ENCODE assay signal across 16 mouse cellular contexts in the genomic region with DNA sequence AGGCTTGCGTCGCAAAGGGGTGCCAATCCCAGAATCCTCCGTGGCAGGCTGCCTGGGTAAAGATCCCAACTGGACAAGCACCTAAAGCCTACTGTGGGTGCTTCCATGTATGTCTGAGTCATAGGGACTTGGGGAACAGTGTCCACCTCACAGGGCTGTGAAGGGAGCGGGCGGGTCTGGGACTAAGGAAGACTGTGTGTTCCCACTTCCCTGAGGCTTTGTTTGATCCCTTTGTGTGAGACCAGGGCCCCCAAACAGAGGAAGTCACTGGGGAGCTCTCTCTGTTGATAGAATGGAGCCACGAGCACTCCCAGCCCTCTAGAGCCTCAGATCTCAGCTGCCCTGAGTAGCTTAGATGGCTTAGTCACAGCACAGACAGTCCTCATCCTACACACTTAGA. TPM values are rescaled to one million over a fixed set of nuclear protein-coding genes. Genes with fewer than 3 reads are reported as not detected.
DNase-seq lines count a peak whose midpoint lies in the region; ATAC-seq and TF ChIP-seq lines count a peak whose summit lies in the region.
"Had no signal": no experiment of that assay in that cellular context is flagged by ENCODE, and none has a peak within 500 bp of the region (broad histone marks: within the 10 kb centered on the region; RNA-seq: fewer than 3 reads in every experiment).

No protein-coding gene starts in this region.

- no peak for DNase-seq in heart, postnatal 25 days (ENCODE audit: low spot score)
- DNase-seq in kidney, postnatal 0 days (ENCODE audit: low spot score) = no peak
- no peak for DNase-seq in adipocyte (ENCODE audit: low spot score)
- DNase-seq: adrenal gland, adult 8-10 months; cerebellum, adult 2 months; kidney, postnatal 14 days; layer of hippocampus, adult 9-11 months; right cerebral cortex, postnatal 14 days; thymus, postnatal 4 days had no signal

- H3K36me3 ChIP-seq in heart, embryonic 12.5 days = peaks cover 25% of the 10 kb centered on the region; the same call in 1 of the 2 replicates
- peaks cover 12% of the 10 kb centered on the region; the same call in 1 of the 2 replicates for H3K36me3 ChIP-seq in kidney, postnatal 0 days (ENCODE audit: insufficient read depth, low read length)
- H3K36me3 ChIP-seq in kidney, embryonic 14.5 days (ENCODE audit: control insufficient read depth, insufficient read depth, low read length) = peaks cover 13% of the 10 kb centered on the region
- peaks cover 4% of the 10 kb centered on the region; the same call in 1 of the 2 replicates for H3K36me3 ChIP-seq in heart, embryonic 16.5 days (ENCODE audit: control insufficient read depth, insufficient read depth)
- no peaks in the 10 kb centered on the region for H3K36me3 ChIP-seq in neural tube, embryonic 13.5 days
- H3K36me3 ChIP-seq: embryonic facial prominence, embryonic 15.5 days had no signal

- no peaks in the 10 kb centered on the region for H3K27me3 ChIP-seq in heart, embryonic 12.5 days (replicated peaks)
- no peaks in the 10 kb centered on the region for H3K27me3 ChIP-seq in kidney, postnatal 0 days (ENCODE audit: insufficient read depth, low read length)
- no peaks in the 10 kb centered on the region for H3K27me3 ChIP-seq in kidney, embryonic 14.5 days (ENCODE audit: control insufficient read depth, insufficient read depth, low read length)
- H3K27me3 ChIP-seq in heart, embryonic 16.5 days (ENCODE audit: control insufficient read depth, insufficient read depth, low read length) = no peaks in the 10 kb centered on the region
- peaks cover 52% of the 10 kb centered on the region for H3K27me3 ChIP-seq in neural tube, embryonic 13.5 days
- H3K27me3 ChIP-seq: embryonic facial prominence, embryonic 15.5 days had no signal

- H3K9me3 ChIP-seq in heart, embryonic 12.5 days (replicated peaks) = no peaks in the 10 kb centered on the region
- no peaks in the 10 kb centered on the region for H3K9me3 ChIP-seq in kidney, postnatal 0 days (replicated peaks; ENCODE audit: low read length)
- H3K9me3 ChIP-seq in kidney, embryonic 14.5 days (ENCODE audit: control insufficient read depth, low read length) = no peaks in the 10 kb centered on the region
- no peaks in the 10 kb centered on the region for H3K9me3 ChIP-seq in heart, embryonic 16.5 days (replicated peaks; ENCODE audit: control insufficient read depth, low read length)
- H3K9me3 ChIP-seq in neural tube, embryonic 13.5 days = no peaks in the 10 kb centered on the region
- H3K9me3 ChIP-seq: embryonic facial prominence, embryonic 15.5 days; limb, embryonic 13.5 days had no signal

- peak overlapping the region; percentile 95 for H3K4me2 ChIP-seq in heart, embryonic 12.5 days
- H3K4me2 ChIP-seq in kidney, postnatal 0 days (ENCODE audit: low read length) = 0 out of 2 replicates have a peak overlapping the region, but pooled peaks have one; percentile 76
- no peak overlapping the region for H3K4me2 ChIP-seq in kidney, embryonic 14.5 days (replicated peaks; ENCODE audit: low read depth, low read length)
- peak overlapping the region; percentile 83 for H3K4me2 ChIP-seq in heart, embryonic 16.5 days (ENCODE audit: low read depth, low read length)
- peak overlapping the region; percentile 80 for H3K4me2 ChIP-seq in neural tube, embryonic 13.5 days

- ATAC-seq in heart, embryonic 12.5 days (ENCODE audit: insufficient number of reproducible peaks, low FRiP score) = no peak
- ATAC-seq in kidney, postnatal 0 days (replicated peaks; ENCODE audit: low FRiP score, low read depth) = no peak
- no peak for ATAC-seq in kidney, embryonic 14.5 days (ENCODE audit: low FRiP score, low TSS enrichment)
- no peak for ATAC-seq in heart, embryonic 16.5 days (replicated peaks; ENCODE audit: extremely low read depth, insufficient read depth, low FRiP score)
- ATAC-seq in neural tube, embryonic 13.5 days (ENCODE audit: low read depth) = no peak
- ATAC-seq: forebrain, embryonic 14.5 days had no signal

- intact Hi-C loops in heart, postnatal 25 days (cut with DNase I) = loop anchor here (5.0 to 10.0 kb wide), 2 partner anchors 46 to 239 kb away; a partner anchor contains a TSS

- TF ChIP-seq CTCF in kidney, postnatal 0 days (IDR thresholded peaks at IDR 0.05; ENCODE audit: low read depth) = no peak

- H3K9ac ChIP-seq in heart, embryonic 12.5 days = no peak overlapping the region
- H3K9ac ChIP-seq in kidney, postnatal 0 days (ENCODE audit: low read depth, low read length) = no peak overlapping the region
- no peak overlapping the region for H3K9ac ChIP-seq in kidney, embryonic 14.5 days (ENCODE audit: low read depth, low read length)
- H3K9ac ChIP-seq in heart, embryonic 16.5 days (ENCODE audit: low read length) = 0 out of 2 replicates have a peak overlapping the region, but pooled peaks have one; percentile 1
- no peak overlapping the region for H3K9ac ChIP-seq in neural tube, embryonic 13.5 days
- H3K9ac ChIP-seq: embryonic facial prominence, embryonic 15.5 days; limb, embryonic 13.5 days had no signal

- WGBS in heart, embryonic 12.5 days = 79% methylated on average over 6 of the region's 6 CpGs
- 78% methylated on average over 6 of the region's 6 CpGs for WGBS in kidney, postnatal 0 days
- WGBS in kidney, embryonic 14.5 days = 87% methylated on average over 6 of the region's 6 CpGs
- WGBS in heart, embryonic 16.5 days = 73% methylated on average over 6 of the region's 6 CpGs
- 63% methylated on average over 6 of the region's 6 CpGs for WGBS in neural tube, embryonic 13.5 days

- H3K4me3 ChIP-seq in heart, embryonic 12.5 days = 0 out of 2 replicates have a peak overlapping the region, but pooled peaks have one; percentile 93
- no peak overlapping the region for H3K4me3 ChIP-seq in kidney, postnatal 0 days (replicated peaks; ENCODE audit: low read depth, low read length)
- no peak overlapping the region for H3K4me3 ChIP-seq in kidney, embryonic 14.5 days (ENCODE audit: low read length)
- H3K4me3 ChIP-seq in heart, embryonic 16.5 days (ENCODE audit: low read length) = no peak overlapping the region
- H3K4me3 ChIP-seq in neural tube, embryonic 13.5 days = no peak overlapping the region
- H3K4me3 ChIP-seq: embryonic facial prominence, embryonic 15.5 days; limb, embryonic 13.5 days had no signal

- no peak overlapping the region for H3K27ac ChIP-seq in heart, embryonic 12.5 days (ENCODE audit: poor library complexity, severe bottlenecking)
- no peak overlapping the region for H3K27ac ChIP-seq in kidney, postnatal 0 days
- H3K27ac ChIP-seq in kidney, embryonic 14.5 days (ENCODE audit: low read depth, low read length) = no peak overlapping the region
- peak overlapping the region; percentile 20; the same call in 1 of the 2 replicates for H3K27ac ChIP-seq in heart, embryonic 16.5 days (ENCODE audit: low read length)
- 0 out of 2 replicates have a peak overlapping the region, but pooled peaks have one; percentile 23 for H3K27ac ChIP-seq in neural tube, embryonic 13.5 days (replicated peaks)
- H3K27ac ChIP-seq: embryonic facial prominence, embryonic 15.5 days; limb, embryonic 13.5 days had no signal

- peaks cover 57% of the 10 kb centered on the region for H3K4me1 ChIP-seq in heart, embryonic 12.5 days (replicated peaks)
- H3K4me1 ChIP-seq in kidney, postnatal 0 days (replicated peaks; ENCODE audit: insufficient read depth, low read length) = peaks cover 38% of the 10 kb centered on the region
- H3K4me1 ChIP-seq in kidney, embryonic 14.5 days (ENCODE audit: control insufficient read depth, insufficient read depth, low read length) = peaks cover 16% of the 10 kb centered on the region
- peaks cover 24% of the 10 kb centered on the region for H3K4me1 ChIP-seq in heart, embryonic 16.5 days (ENCODE audit: control insufficient read depth, insufficient read depth, low read length)
- peaks cover 37% of the 10 kb centered on the region for H3K4me1 ChIP-seq in neural tube, embryonic 13.5 days (replicated peaks)

RNA-seq across cellular contexts. Expression of a gene that starts 3.5 kb away (rescaled TPM):
- 240 and 249 TPM in 2 replicates for polyA plus RNA-seq in heart, embryonic 12.5 days (2016; fragmentation: Nextera tagmentation; extraction: Ambion mirVana)
- total RNA-seq in heart, postnatal 25 days (2021) = 100 to 1,000 TPM; 537 to 622 TPM
- polyA plus RNA-seq in kidney, postnatal 0 days (2015; fragmentation: Nextera tagmentation; extraction: Ambion mirVana) = 305 and 310 TPM in 2 replicates
- polyA plus RNA-seq in kidney, embryonic 14.5 days (2014; fragmentation: Nextera tagmentation; extraction: Ambion mirVana) = 169 and 322 TPM in 2 replicates
- polyA plus RNA-seq in heart, embryonic 16.5 days (2015; fragmentation: Nextera tagmentation; extraction: Ambion mirVana) = 213 and 274 TPM in 2 replicates
- polyA plus RNA-seq in neural tube, embryonic 13.5 days (2015; fragmentation: Nextera tagmentation; extraction: Ambion mirVana) = 101 and 108 TPM in 2 replicates

RNA-seq across cellular contexts. Expression of a gene that starts 3.5 kb away (rescaled TPM):
- 117 and 129 TPM in 2 replicates for polyA plus RNA-seq in heart, embryonic 12.5 days (2016; fragmentation: Nextera tagmentation; extraction: Ambion mirVana)
- total RNA-seq in heart, postnatal 25 days (2021) = 100 to 1,000 TPM; 292 to 338 TPM
- polyA plus RNA-seq in kidney, postnatal 0 days (2015; fragmentation: Nextera tagmentation; extraction: Ambion mirVana) = 139 and 140 TPM in 2 replicates
- 45.1 and 82.2 TPM in 2 replicates for polyA plus RNA-seq in kidney, embryonic 14.5 days (2014; fragmentation: Nextera tagmentation; extraction: Ambion mirVana)
- 80.1 and 105 TPM in 2 replicates for polyA plus RNA-seq in heart, embryonic 16.5 days (2015; fragmentation: Nextera tagmentation; extraction: Ambion mirVana)
- polyA plus RNA-seq in neural tube, embryonic 13.5 days (2015; fragmentation: Nextera tagmentation; extraction: Ambion mirVana) = 47.5 and 52.5 TPM in 2 replicates

Comparison
In these comparisons a context has a peak if more than half of its experiments do, and no peak if none do; other contexts are left out.
1. H3K27ac ChIP-seq: peak in heart, embryonic 16.5 days (single experiment) and neural tube, embryonic 13.5 days (single experiment); none in heart, embryonic 12.5 days (single experiment), kidney, postnatal 0 days (single experiment) and kidney, embryonic 14.5 days (single experiment).